Mouse (Mus musculus): ENCODE results near the gene Stat2. TPM values are rescaled to one million over a fixed set of nuclear protein-coding genes. Genes with fewer than 3 reads are reported as not detected.

Gene Stat2
- total RNA-seq, 2 experiments from 2014 or later, result 32.0 to 32.1 TPM

- peak; percentile 92 to 98 for DNase-seq (ENCODE audit: low spot score in 2 of 2)
Measured at GRCm38 (mm10) chr10:128337306-128338181, 67.2 kb downstream of the Stat2 start, which contains the start of gene Cs. TSS of gene Cs (plus strand) at chr10:128337734.

- no peak for DNase-seq (ENCODE audit: low spot score in 2 of 2)
Measured at GRCm38 (mm10) chr10:128338415-128338814, 68.1 kb downstream of the Stat2 start.

GRCm38 (mm10) chr10:128338948-128339347 lies 68.6 kb downstream of the Stat2 start:
- no peak for DNase-seq (ENCODE audit: low spot score in 2 of 2)

GRCm38 (mm10) chr10:128340257-128340656 lies 69.9 kb downstream of the Stat2 start:
- DNase-seq (ENCODE audit: low spot score in 2 of 2), result no peak

Other genes with a start within 250 kb of the Stat2 start
- 100 to 1,000 TPM; 338 to 356 TPM for gene Naca, start 235.0 kb upstream of the Stat2 start, total RNA-seq (2021)
- 100 to 1,000 TPM; 146 to 153 TPM for gene Ptges3, start 211.6 kb upstream of the Stat2 start, total RNA-seq (2021)
- 1,000 to 10,000 TPM; 1,726 to 1,851 TPM for gene Atp5b, start 187.3 kb upstream of the Stat2 start, total RNA-seq (2021)
- gene Baz2a, start 179.0 kb upstream of the Stat2 start, total RNA-seq (2021), result 10 to 100 TPM; 39.6 to 41.9 TPM
- gene Rbms2, start 90.3 kb upstream of the Stat2 start, total RNA-seq (2021), result 10 to 100 TPM; 12.9 to 15.3 TPM
- 10 to 100 TPM; 19.6 to 19.7 TPM for gene Gls2, start 76.1 kb upstream of the Stat2 start, total RNA-seq (2021)
- 10 to 100 TPM; 10.1 to 10.2 TPM for gene Spryd4, start 58.8 kb upstream of the Stat2 start, total RNA-seq (2021)
- not detected for gene Mip, start 44.7 kb upstream of the Stat2 start, total RNA-seq (2021)
- 1 to 10 TPM; 4.1 to 4.6 TPM for gene Timeless, start 38.5 kb upstream of the Stat2 start, total RNA-seq (2021)
- not detected for gene Apon, start 16.5 kb upstream of the Stat2 start, total RNA-seq (2021)
- gene Apof, start 1.9 kb upstream of the Stat2 start, total RNA-seq (2021), result not detected
- not detected for gene Il23a, start 28.2 kb downstream of the Stat2 start, total RNA-seq (2021)
- gene Pan2, start 32.8 kb downstream of the Stat2 start, total RNA-seq (2021), result 10 to 100 TPM; 12.9 to 13.2 TPM
- 10 to 100 TPM; 79.5 to 88.1 TPM for gene Cnpy2, start 51.9 kb downstream of the Stat2 start, total RNA-seq (2021)
- gene Cs, start 67.2 kb downstream of the Stat2 start, total RNA-seq (2021), result 100 to 1,000 TPM; 227 to 229 TPM
- gene Coq10a, start 98.4 kb downstream of the Stat2 start, total RNA-seq (2021), result 10 to 100 TPM; 49.5 to 49.7 TPM
- 10 to 100 TPM; 45.4 to 49.6 TPM for gene Ankrd52, start 106.6 kb downstream of the Stat2 start, total RNA-seq (2021)
- under 1 TPM in 1 of 2 experiments, not detected in 1; 0.37 TPM for gene Slc39a5, start 130.7 kb downstream of the Stat2 start, total RNA-seq (2021)
- 10 to 100 TPM; 96.5 to 98.5 TPM for gene Nabp2, start 140.9 kb downstream of the Stat2 start, total RNA-seq (2021)
- gene Rnf41, start 141.1 kb downstream of the Stat2 start, total RNA-seq (2021), result 10 to 100 TPM; 74.0 to 76.8 TPM
- gene Smarcc2, start 188.7 kb downstream of the Stat2 start, total RNA-seq (2021), result 100 to 1,000 TPM; 242 to 261 TPM
- 100 to 1,000 TPM; 526 to 539 TPM for gene Myl6, start 223.6 kb downstream of the Stat2 start, total RNA-seq (2021)
- gene Myl6b, start 228.1 kb downstream of the Stat2 start, total RNA-seq (2021), result 10 to 100 TPM; 20.7 to 21.2 TPM

All from layer of hippocampus, adult 18-20 months (tissue).